Mouse (Mus musculus) left cerebral cortex, adult 2 months (tissue): ENCODE data around the gene Sowaha. TPM values are rescaled to one million over a fixed set of nuclear protein-coding genes. Genes with fewer than 3 reads are reported as not detected.
"Not testable (repeated sequence)": the region's sequence is repeated elsewhere in the genome, so short reads cannot be mapped to it uniquely, and the experiment has no call there.

Source experiments
- DNase-seq, 2 experiments: peaks; one replicate each; pipeline ENCODE4 v3.0.0; 2021 to 2022; ENCODE audit warnings: low spot score in 2 of 2, mixed read lengths in 1 of 2; ENCODE audit errors: extremely low spot score in 1 of 2
- H3K27ac ChIP-seq: fragments of 200-600 bp; 2 replicates; pipeline ENCODE4 v1.8.1; 2022
- H3K4me3 ChIP-seq: fragments of 200-600 bp; 2 replicates; pipeline ENCODE4 v1.8.1; 2022
- CTCF ChIP-seq: fragments of 200-600 bp; IDR thresholded peaks from 2 replicates; pipeline ENCODE4 v1.8.1; 2022; ENCODE audit warnings: antibody characterized with exemption, mild to moderate bottlenecking, moderate library complexity
- intact Hi-C: fragments of 180-260 bp; cut with DNase I; formaldehyde crosslinking; loops from one replicate; pipeline ENCODE4 v1.15.1; 2025
- total RNA-seq, 2 experiments: library from RNA; stranded (reverse); gene quantifications; 2 replicates each; pipeline ENCODE4 v1.2.3; 2021

Sowaha gene
- total RNA-seq, 2 experiments from 2014 or later: 68.8 to 83.8 TPM

DNA sequence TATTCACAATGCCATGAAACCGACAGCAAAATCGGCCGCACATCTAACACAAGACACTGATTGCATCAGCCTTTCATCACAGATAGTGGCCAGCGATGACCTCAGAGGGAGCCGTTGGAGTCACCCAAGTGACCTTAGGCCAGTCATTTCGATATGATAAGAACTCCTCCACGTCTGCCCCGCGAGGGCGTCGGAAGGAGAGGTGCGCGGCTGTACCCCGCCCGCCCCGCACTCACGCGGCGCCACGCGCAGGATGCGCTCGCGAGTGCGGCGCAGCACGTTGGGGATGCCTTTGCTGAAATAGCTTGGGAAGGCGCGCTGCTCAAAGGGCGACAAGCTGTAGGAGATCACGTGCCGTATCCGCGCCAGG is 49.8 kb downstream of the Sowaha start:
- TF ChIP-seq CTCF: no peak
- no peak for DNase-seq
- peak overlapping the region; percentile 94 for H3K27ac ChIP-seq
- H3K4me3 ChIP-seq: peak overlapping the region; percentile 74
- intact Hi-C loops: loop anchor here (2.0 kb wide), 1 partner anchor 129 kb away; the partner anchor contains the start of gene Hspa4

DNA sequence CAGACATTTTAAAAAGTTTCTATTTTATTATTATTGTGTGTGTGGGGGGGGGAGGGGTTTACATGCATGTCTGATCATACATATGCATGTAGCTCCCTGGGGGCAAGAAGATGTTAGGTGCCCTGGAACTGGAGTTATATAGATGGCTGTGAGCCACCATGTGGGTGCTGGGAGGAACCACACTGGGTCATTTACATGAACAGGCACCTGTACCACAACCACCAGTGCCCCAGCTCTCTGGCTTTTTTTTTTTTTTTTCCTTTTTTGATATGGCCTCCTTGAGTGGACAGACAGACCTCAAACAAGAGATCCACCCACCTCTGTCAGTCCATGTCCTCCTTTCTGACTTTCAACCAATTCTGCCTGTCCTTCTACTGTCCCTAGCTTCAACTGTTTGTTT is 50.9 kb downstream of the Sowaha start:
- Histone ChIP-seq H3K27ac (no peak overlapping the region), H3K4me3 (peak overlapping the region; percentile 74)
- intact Hi-C loops: no loop called here
- DNase-seq: no peak
- TF ChIP-seq CTCF: no peak

DNA sequence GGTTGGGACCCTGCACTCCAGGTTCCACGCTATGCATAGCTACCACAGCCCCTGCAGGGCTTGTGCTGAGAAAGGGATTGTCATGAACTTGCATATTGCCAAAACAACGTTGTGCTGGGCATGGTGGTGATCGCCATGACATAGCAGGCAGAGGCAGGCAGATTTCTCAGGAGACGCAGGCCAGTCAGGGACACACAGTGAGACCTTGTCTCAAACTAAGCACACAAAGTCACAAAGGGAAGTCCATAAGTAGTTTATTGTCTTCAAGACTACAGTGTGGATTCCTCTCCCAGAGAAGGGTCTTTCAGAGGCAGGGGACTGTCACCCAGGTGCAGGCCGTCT is 51.4 kb downstream of the Sowaha start:
- no peak for TF ChIP-seq CTCF
- Histone ChIP-seq H3K27ac (no peak overlapping the region), H3K4me3 (no peak overlapping the region)
- no peak for DNase-seq
- intact Hi-C loops: no loop called here

DNA sequence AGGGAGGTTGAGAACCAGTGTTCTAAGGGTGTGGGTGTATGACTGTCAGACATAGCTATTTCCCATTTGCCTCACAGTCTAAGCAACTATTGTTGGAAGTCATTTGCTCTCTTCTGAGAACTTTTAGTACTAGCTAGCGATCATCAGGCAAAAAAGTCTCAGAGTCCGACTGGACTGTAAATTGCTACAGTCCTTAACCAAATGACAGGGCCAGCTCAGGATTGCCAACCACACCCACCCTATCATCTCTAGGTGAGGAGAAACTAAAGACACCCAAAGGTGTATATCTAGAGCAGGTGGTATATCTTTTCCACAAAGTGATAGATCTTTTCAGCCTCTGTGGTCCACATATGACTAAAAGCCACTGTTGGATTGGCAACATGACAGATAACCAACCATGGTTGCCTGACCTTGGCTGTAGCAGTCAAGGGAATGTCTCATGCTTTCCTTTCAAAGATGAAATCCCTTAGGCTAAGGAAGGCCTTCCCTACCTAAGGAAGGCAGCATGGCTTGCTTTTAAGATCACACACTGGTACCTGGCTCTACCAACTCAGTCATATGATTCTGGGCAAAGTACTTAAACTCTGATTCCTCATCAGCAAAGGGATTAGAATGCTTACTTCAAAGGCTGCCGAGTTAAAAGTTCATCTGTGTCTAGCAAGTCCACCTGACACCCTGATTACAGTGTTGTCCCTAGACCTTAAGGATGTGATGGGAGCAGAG is 51.9 kb downstream of the Sowaha start:
- intact Hi-C loops: no loop called here
- no peak overlapping the region for H3K27ac ChIP-seq
- no peak for DNase-seq
- no peak for TF ChIP-seq CTCF
- H3K4me3 ChIP-seq: no peak overlapping the region

DNA sequence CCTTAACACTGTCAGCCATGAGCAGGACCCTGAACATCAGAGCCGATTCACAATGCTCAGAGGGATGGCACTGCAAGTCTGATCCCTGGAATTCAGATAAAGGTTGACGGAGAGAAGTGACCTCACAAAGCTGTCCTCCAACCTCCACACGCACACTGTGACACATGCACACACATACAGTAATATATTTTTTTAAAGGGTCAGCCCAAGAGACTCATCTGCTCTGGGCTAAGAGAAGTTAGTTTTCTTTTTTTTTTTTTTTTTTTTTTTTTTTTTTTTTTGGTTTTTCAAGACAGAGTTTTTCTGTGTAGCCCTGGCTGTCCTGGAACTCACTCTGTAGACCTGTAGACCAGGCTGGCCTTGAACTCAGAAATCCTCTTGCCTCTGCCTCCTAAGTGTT is 53.2 kb downstream of the Sowaha start:
- intact Hi-C loops, H3K27ac ChIP-seq, H3K4me3 ChIP-seq, DNase-seq: not testable (repeated sequence)

Other genes starting within 250 kb of the Sowaha start
- gene Hspa4, start 179.8 kb downstream of the Sowaha start, total RNA-seq: 100 to 1,000 TPM; 171 to 189 TPM
- gene Zcchc10, start 155.6 kb downstream of the Sowaha start, total RNA-seq: 10 to 100 TPM; 10.4 TPM
- gene Aff4, start 129.4 kb downstream of the Sowaha start, total RNA-seq: 100 to 1,000 TPM; 187 to 201 TPM
- not detected for gene Leap2, start 57.1 kb downstream of the Sowaha start, total RNA-seq
- 100 to 1,000 TPM; 388 to 436 TPM for gene Uqcrq, start 49.4 kb downstream of the Sowaha start, total RNA-seq
- 1 to 10 TPM in 1 of 2 experiments, under 1 TPM in 1; 0.89 to 1.1 TPM for gene Gdf9, start 49.3 kb downstream of the Sowaha start, total RNA-seq
- under 1 TPM; 0.33 to 0.34 TPM for gene Gm10447, start 23.2 kb downstream of the Sowaha start, total RNA-seq
- gene Shroom1, start 23.1 kb downstream of the Sowaha start, total RNA-seq: 1 to 10 TPM; 5.4 to 6.3 TPM
- under 1 TPM in 1 of 2 experiments, not detected in 1; 0.84 TPM for gene Gm9837, start 9.8 kb downstream of the Sowaha start, total RNA-seq
- gene Gm9945, start 108 bp downstream of the Sowaha start, total RNA-seq: 1 to 10 TPM; 1.8 to 2.2 TPM
- gene Sept8, start 39.0 kb upstream of the Sowaha start, total RNA-seq: 100 to 1,000 TPM; 304 to 314 TPM
- 100 to 1,000 TPM; 127 to 131 TPM for gene Kif3a, start 87.1 kb upstream of the Sowaha start, total RNA-seq
- gene Il4, start 138.4 kb upstream of the Sowaha start, total RNA-seq: not detected
- gene Il13, start 154.4 kb upstream of the Sowaha start, total RNA-seq: not detected
- 10 to 100 TPM; 10.9 to 12.0 TPM for gene Rad50, start 227.0 kb upstream of the Sowaha start, total RNA-seq
- gene Il5, start 240.5 kb upstream of the Sowaha start, total RNA-seq: not detected